In genomic region chr13:98633641-98634484, GRCm38 (mm10) we compare ENCODE assay signal across 12 mouse cellular contexts. TPM values are rescaled to one million over a fixed set of nuclear protein-coding genes. Genes with fewer than 3 reads are reported as not detected.
DNase-seq lines count a peak whose midpoint lies in the region; ATAC-seq and TF ChIP-seq lines count a peak whose summit lies in the region.
"Had no signal": no experiment of that assay in that cellular context is flagged by ENCODE, and none has a peak within 500 bp of the region (broad histone marks: within the 10 kb centered on the region; RNA-seq: fewer than 3 reads in every experiment).

No protein-coding gene starts in this region.

- intact Hi-C loops in heart, postnatal 36 days (cut with DNase I): no loop called here

- no peak overlapping the region for H3K27ac ChIP-seq in liver, adult 2 months (replicated peaks; ENCODE audit: insufficient read depth, low read depth, low read length)
- no peak overlapping the region for H3K27ac ChIP-seq in liver, embryonic 12.5 days
- no peak overlapping the region for H3K27ac ChIP-seq in kidney, embryonic 15.5 days

- no peak overlapping the region for H3K9ac ChIP-seq in liver, adult 2 months (ENCODE audit: low read depth, low read length)
- no peak overlapping the region for H3K9ac ChIP-seq in liver, embryonic 12.5 days
- no peak overlapping the region for H3K9ac ChIP-seq in kidney, embryonic 15.5 days

- no peaks in the 10 kb centered on the region for H3K79me2 ChIP-seq in liver, adult 2 months (ENCODE audit: control insufficient read depth, insufficient read depth, low read length)

- no peaks in the 10 kb centered on the region for H3K27me3 ChIP-seq in liver, adult 2 months (ENCODE audit: control insufficient read depth, insufficient read depth, low read length)
- peaks cover 24% of the 10 kb centered on the region for H3K27me3 ChIP-seq in liver, embryonic 12.5 days (replicated peaks)
- H3K27me3 ChIP-seq in kidney, embryonic 15.5 days: no peaks in the 10 kb centered on the region

- no peaks in the 10 kb centered on the region for H3K36me3 ChIP-seq in liver, adult 2 months (ENCODE audit: control insufficient read depth, insufficient read depth, low read length)
- no peaks in the 10 kb centered on the region for H3K36me3 ChIP-seq in liver, embryonic 12.5 days
- no peaks in the 10 kb centered on the region for H3K36me3 ChIP-seq in kidney, embryonic 15.5 days

- no peaks in the 10 kb centered on the region for H3K4me1 ChIP-seq in liver, adult 2 months (ENCODE audit: control insufficient read depth, insufficient read depth, low read length)
- no peaks in the 10 kb centered on the region for H3K4me1 ChIP-seq in liver, embryonic 12.5 days
- peaks cover 40% of the 10 kb centered on the region for H3K4me1 ChIP-seq in kidney, embryonic 15.5 days

- TF ChIP-seq CTCF in liver, adult 2 months (IDR thresholded peaks at IDR 0.05; ENCODE audit: low read depth, low read length): peak; percentile 55; the same call in 1 of the 2 replicates

- H3K4me3 ChIP-seq in liver, adult 2 months (ENCODE audit: insufficient read depth, low read depth, low read length): no peak overlapping the region
- no peak overlapping the region for H3K4me3 ChIP-seq in liver, embryonic 12.5 days
- H3K4me3 ChIP-seq in kidney, embryonic 15.5 days (replicated peaks): no peak overlapping the region
- H3K4me3 ChIP-seq: myocyte had no signal

- no peak for TF ChIP-seq POLR2A in liver, adult 2 months (IDR thresholded peaks at IDR 0.05; ENCODE audit: extremely low read depth, insufficient read depth, low read length)

- H3K9me3 ChIP-seq in liver, embryonic 12.5 days (replicated peaks): no peaks in the 10 kb centered on the region
- H3K9me3 ChIP-seq in kidney, embryonic 15.5 days (replicated peaks): no peaks in the 10 kb centered on the region

- peak; percentile 7 for DNase-seq in CD4-positive, CD25-positive, alpha-beta regulatory T cell, adult 2 months (ENCODE audit: low read depth, low spot score)
- no peak for DNase-seq in liver, adult 2 months (ENCODE audit: extremely low read depth, low read depth, low spot score)
- DNase-seq in retina, embryonic 14.5 days (ENCODE audit: low spot score): peak; percentile 26
- DNase-seq in heart, postnatal 36 days: no peak

- H3K4me2 ChIP-seq in liver, embryonic 12.5 days: no peak overlapping the region
- H3K4me2 ChIP-seq in kidney, embryonic 15.5 days: 0 out of 2 replicates have a peak overlapping the region, but pooled peaks have one; percentile 5
- H3K4me2 ChIP-seq: heart, embryonic 11.5 days had no signal

- 51% methylated on average over 6 of the region's 6 CpGs for WGBS in liver, adult 2 months
- 35% methylated on average over 6 of the region's 6 CpGs for WGBS in liver, embryonic 12.5 days (ENCODE audit: insufficient replicate concordance)
- WGBS in kidney, embryonic 15.5 days: 64% methylated on average over 6 of the region's 6 CpGs

- no peak for ATAC-seq in CD4-positive, CD25-positive, alpha-beta regulatory T cell, adult 4 months
- ATAC-seq in liver, embryonic 12.5 days: no peak
- ATAC-seq in kidney, embryonic 15.5 days (replicated peaks; ENCODE audit: low FRiP score): no peak
- no peak for ATAC-seq in monocyte, adult 5-6 weeks (replicated peaks; ENCODE audit: insufficient number of reproducible peaks, low FRiP score, low TSS enrichment, poor library complexity, severe bottlenecking)

RNA-seq across cellular contexts. Expression of gene Tmem174, which starts 3.3 kb away (rescaled TPM):
- not detected for polyA plus RNA-seq in CD4-positive, CD25-positive, alpha-beta regulatory T cell, adult 4 months (2017; shearing (Covaris generic))
- total RNA-seq in liver, adult 2 months (2014; rRNA removed): not detected in 2 replicates
- not detected in 2 replicates for polyA plus RNA-seq in liver, adult 2 months (2012; rRNA removed)
- polyA plus RNA-seq in liver, embryonic 12.5 days (2016; fragmentation: Nextera tagmentation; extraction: Ambion mirVana): not detected in 2 replicates
- 21.1 and 22.4 TPM in 2 replicates for polyA plus RNA-seq in kidney, embryonic 15.5 days (2015; fragmentation: Nextera tagmentation; extraction: Ambion mirVana)
- not detected in 3 replicates for total RNA-seq in monocyte, adult 5-6 weeks (2017)
- total RNA-seq in heart, postnatal 36 days (2021): not detected
- total RNA-seq: left cerebral cortex, postnatal 36 days had no signal
- polyA plus RNA-seq: myocyte; urinary bladder, adult 2 months had no signal

Comparison
In these comparisons a context has a peak if more than half of its experiments do, and no peak if none do; other contexts are left out.
1. DNase-seq: peak in CD4-positive, CD25-positive, alpha-beta regulatory T cell, adult 2 months (single experiment) and retina, embryonic 14.5 days (single experiment); none in liver, adult 2 months (single experiment) and heart, postnatal 36 days (0 of 2).
2. RNA of gene Tmem174, which starts 3.3 kb away (polyA plus RNA-seq): 21.1 to 22.4 TPM in kidney, embryonic 15.5 days; not detected in CD4-positive, CD25-positive, alpha-beta regulatory T cell, adult 4 months, not detected in liver, adult 2 months and not detected in liver, embryonic 12.5 days; every median in the first group is over 10 times any median in the second.